Mouse (Mus musculus) ovary, postnatal 14 days (tissue): Measurements from ENCODE around the gene Prim2.

Experiments
- DNase-seq: peaks from one replicate; pipeline ENCODE4 v3.0.0; 2022; ENCODE audit warnings: low spot score

Gene Prim2

DNA sequence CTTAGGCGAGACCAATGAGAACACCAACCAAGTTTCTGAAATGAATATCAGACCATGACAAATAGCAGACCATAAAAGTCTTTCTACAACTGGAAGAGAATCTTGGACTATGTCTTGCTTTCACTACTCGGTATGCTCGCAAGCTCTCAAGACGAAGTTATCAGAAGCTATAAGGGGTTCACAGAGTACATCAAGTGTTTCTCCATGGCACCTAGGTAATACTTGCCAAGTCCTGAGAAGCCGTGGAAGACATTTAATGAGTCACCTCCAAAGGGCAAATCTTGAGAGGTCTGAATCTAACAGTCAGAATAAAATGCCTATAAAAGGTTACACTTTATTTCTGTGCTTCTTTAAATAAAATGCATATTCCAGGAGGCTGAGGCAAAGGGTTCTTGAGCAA is 181.2 kb downstream of the Prim2 start:
- DNase-seq = no peak

DNA sequence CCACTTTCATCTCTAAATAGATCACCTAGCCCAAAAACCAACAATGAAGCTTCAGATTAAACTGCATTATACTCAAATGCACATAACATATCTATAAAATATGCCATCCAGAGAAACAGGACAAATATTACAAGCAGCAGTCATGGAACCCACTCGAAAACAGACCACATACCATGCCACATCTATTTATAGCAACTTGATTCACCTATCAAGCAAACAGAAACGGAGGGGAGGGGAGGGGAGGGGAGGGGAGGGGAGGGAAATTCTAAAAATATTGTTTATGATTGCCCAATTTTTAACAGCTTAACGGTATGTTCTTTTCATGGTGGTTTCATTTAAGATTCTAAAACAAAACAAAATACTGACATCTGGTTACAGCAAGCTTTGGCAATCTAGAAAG is 185.8 kb downstream of the Prim2 start:
- no peak for DNase-seq

DNA sequence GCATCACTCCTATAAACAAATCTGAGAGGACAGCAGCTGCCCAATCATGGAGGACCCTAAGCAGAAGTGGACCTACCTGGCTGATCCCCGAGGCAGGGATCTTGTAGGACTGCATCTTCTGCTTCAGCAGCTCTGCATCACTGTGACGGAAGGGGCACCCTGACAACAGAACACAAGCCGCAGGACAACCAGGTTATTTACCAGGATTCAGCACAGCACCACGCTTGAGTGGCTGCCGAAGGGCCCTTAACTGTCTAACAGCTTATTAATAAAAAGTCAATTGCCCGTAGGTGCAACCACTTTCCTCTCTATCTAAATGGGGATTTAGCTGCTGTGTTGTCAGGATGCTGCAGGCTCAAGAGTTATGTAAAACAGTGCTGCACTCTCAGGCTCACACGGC is 189.2 kb downstream of the Prim2 start:
- no peak for DNase-seq

DNA sequence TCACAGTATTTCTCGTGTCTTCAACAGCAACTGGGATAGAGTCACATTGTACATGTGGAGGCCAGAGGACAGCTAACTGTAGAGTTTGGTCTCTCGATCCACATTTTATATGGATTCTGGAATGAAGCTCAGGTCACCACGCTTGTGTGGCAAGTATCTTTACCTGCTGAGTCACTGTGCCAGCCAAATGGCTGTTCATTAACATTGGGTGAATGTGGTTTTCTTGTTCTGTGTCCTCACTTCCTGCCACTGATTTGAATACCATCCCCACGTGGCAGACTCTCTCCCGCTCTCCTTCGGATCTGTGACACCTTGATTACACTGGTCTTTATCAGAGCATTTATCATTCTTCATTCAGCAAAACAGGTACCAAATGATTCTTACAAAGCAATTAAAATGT is 198.5 kb downstream of the Prim2 start:
- DNase-seq = no peak

DNA sequence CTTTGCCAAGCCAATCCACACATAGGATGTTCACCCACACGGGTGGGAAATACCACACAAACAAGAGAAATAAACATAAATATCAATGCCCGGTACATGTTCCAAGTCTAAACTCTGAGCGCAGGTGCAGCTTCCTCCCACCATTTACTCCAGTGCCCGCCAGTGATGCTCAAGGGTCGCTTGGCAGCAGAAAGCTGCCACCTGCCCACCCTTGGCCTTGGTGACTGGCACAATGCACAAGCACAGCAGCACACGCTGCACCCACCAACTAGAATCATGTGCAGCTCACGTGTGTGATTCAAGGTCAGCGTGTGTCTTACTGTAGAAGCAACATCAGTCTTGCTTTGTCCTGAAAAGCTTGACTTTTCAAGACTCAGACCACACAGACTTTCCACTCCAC is 199.4 kb downstream of the Prim2 start:
- DNase-seq = no peak

DNA sequence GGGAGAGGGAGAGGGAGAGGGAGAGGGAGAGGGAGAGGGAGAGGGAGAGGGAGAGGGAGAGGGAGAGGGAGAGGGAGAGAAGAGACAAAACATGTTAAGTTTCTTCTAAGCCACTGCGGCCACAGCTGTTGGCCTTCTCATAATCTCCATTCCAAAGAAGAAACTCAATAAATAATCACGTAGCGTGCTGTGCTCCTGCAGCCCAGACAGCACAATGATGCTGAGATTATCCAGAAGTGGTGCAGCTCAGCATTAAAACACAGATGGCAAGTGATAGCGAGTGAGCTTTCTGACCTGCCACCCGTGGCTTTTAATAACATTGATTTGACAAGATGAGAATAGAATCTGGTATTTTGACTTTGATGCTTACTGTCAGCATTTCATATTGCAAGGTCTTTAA is 205.4 kb downstream of the Prim2 start:
- no peak for DNase-seq

DNA sequence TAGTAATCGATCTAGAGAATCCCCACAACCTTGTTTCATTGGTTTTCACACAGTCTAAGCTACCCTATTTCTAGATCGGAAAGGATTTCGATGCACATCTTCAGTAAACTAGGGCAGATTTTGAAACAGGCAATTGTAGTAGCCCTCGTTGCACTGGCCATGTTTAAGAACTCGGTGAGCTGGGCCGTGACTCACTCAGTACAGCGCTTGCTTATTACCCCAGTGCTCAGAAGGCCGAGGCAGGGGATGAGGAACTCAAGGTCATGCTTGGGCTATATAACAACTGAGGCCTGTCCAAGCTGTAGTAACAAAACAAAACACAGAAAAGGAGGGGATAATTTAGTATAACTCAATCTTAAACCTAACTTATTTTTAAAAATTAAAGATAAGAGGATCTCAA is 208.9 kb downstream of the Prim2 start:
- DNase-seq = no peak

DNA sequence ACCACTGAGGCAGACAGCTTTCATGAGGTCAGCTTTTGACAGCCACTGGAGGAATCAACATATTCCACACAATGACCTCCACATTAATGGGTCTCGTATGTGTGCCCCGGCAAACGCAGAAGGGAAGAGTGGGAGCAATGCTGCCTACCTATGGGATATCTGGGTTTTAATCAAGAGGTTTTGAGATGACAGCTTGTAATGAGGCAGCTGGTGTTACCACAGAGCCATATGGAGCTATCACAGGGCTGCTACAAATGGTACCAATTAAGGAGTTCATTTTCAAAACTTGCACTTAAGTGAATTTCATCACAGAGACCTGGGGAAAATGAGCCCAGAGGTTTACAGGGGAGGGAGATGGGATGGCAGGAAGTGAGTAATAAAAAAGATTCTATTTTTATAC is 209.3 kb downstream of the Prim2 start:
- no peak for DNase-seq

DNA sequence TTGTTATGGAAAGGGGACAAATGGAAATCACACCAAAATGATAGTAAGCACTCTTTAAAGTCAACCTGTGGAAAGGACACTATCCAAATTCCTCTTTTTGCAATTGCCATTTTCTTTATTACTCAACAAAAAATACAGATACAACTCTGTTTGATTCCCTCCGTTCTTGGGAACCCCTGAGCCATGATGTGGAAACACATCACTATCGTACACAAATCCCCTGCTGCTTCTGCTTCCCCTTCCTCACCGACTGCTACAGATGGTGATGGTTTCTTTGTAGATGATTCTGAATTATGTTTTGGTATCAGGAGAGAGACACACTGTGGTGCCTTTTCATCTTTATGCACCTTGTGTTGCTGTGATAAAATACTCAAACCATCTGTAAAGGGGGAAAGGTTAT is 210.6 kb downstream of the Prim2 start:
- no peak for DNase-seq

DNA sequence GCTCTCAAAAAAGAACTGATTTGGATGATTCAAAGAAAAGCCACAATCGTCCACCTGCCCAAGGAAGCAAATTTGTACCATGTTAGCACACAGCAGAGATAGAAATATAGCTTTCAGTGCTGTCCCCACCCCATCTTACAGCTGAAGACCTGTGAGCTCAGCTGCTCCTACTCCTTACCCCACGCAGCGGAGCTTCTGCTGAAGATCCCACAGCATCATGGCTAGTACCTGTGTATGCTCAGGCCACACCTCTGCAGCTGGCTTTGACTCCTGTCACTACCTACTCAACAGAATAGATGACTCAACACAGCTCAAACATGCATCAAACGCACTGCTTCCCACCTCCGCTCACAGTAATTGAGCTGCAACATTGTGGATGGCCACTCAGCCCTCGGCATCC is 215.3 kb downstream of the Prim2 start:
- no peak for DNase-seq

DNA sequence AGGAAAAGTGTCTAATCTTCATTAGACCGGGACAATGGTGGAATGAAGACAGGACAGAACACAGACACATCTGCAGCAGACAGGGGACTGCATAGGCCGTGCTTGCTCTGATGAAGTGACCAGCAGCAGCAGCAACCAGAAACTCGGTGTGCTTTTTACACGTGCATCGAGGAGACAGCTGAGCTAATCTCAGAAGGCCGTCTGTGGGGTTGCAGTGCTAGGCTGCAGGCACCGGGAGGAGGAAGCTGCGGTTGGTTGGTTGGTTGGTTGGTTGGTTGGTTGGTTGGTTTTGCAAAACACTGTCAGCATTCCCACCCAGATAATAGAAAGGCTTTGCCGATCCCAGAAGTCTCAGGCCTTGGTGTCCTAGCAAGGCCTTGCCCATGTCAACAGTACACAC is 216.3 kb downstream of the Prim2 start:
- DNase-seq = no peak

DNA sequence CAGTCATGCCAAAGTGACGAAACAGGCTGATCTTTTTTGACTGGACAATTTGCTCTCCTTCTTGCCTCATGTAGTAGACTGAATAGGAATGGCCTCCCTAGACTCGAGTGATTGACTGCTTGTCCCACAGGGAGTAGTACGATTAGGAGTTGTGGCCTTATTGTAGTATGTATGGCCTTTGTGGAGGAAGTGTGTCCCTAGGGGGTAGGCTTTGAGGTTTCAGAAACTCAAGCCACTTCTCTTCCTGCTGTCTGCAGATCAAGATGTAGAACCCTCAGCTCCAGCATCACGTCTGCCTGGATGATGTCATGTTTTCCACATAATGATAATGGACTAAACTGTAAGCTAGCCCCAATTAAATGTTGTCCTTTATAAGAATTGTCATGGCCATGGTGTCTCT is 222.4 kb downstream of the Prim2 start:
- DNase-seq = no peak

DNA sequence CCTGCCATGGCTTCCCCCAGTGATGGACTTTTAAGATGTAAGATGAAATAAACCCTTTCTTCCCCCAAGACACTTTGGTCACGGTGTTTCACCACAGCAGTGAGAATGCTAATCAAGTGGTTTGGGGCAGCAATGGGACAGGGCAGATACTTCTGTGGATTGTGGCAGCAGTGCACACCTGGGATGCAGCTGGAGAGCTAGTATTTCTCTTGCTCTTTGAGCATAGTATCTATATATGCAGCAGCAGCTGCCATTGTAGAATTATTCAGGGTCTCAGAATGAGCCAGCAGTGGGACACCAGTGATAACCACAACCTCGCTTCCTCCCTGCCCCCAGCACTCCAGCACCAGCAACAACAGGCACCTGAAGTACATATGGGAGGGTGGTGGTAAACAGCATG is 233.4 kb downstream of the Prim2 start:
- no peak for DNase-seq
